Mouse (Mus musculus) heart, adult 2 months (tissue): ENCODE measurements around the gene Cxcr5. TPM values are rescaled to one million over a fixed set of nuclear protein-coding genes. Genes with fewer than 3 reads are reported as not detected.
A peak's percentile ranks its signal among the peaks of the same experiment; 100 is the strongest.

Source experiments
- DNase-seq, 2 experiments: peaks; one replicate each; pipeline ENCODE4 v3.0.0; 2021
- H3K27ac ChIP-seq: fragments of 200-600 bp; 2 replicates; pipeline ENCODE4 v1.8.1; 2022
- H3K27me3 ChIP-seq: fragments of 200-500 bp; 2 replicates; pipeline ENCODE4 v1.6.1; 2012; ENCODE audit warnings: mild to moderate bottlenecking, low read length, inconsistent platforms, mixed read lengths; ENCODE audit not compliant: control insufficient read depth, insufficient read depth
- H3K36me3 ChIP-seq: fragments of 200-500 bp; 2 replicates; pipeline ENCODE4 v1.6.1; 2012; ENCODE audit warnings: low read length, inconsistent platforms; ENCODE audit not compliant: control insufficient read depth, insufficient read depth
- H3K4me1 ChIP-seq: fragments of 200-500 bp; 2 replicates; pipeline ENCODE4 v1.6.1; 2011; ENCODE audit warnings: low read length; ENCODE audit not compliant: control insufficient read depth, insufficient read depth
- H3K4me3 ChIP-seq: fragments of 200-600 bp; 2 replicates; pipeline ENCODE4 v1.8.1; 2022
- H3K79me2 ChIP-seq: fragments of 200-500 bp; replicated peaks from 2 replicates; pipeline ENCODE4 v1.6.1; 2012; ENCODE audit warnings: mild to moderate bottlenecking, inconsistent platforms, low read length, moderate library complexity, mixed read lengths; ENCODE audit not compliant: control insufficient read depth, insufficient read depth
- H3K9ac ChIP-seq: fragments of 200-500 bp; 2 replicates; pipeline ENCODE4 v1.6.1; 2012; ENCODE audit warnings: low read depth, mild to moderate bottlenecking, control low read depth, inconsistent platforms, low read length, mixed read lengths
- CTCF ChIP-seq: fragments of 200-600 bp; IDR thresholded peaks from 2 replicates; pipeline ENCODE4 v1.8.1; 2022; ENCODE audit warnings: antibody characterized with exemption, mild to moderate bottlenecking, moderate library complexity
- EP300 ChIP-seq: fragments of 200-500 bp; IDR thresholded peaks from 2 replicates; pipeline ENCODE4 v1.6.1; 2011; ENCODE audit warnings: low read depth, low read length, control low read depth; ENCODE audit not compliant: insufficient read depth
- POLR2A ChIP-seq: fragments of 200-500 bp; IDR thresholded peaks from 2 replicates; pipeline ENCODE4 v1.6.1; 2011; ENCODE audit warnings: mild to moderate bottlenecking, low read depth, low read length, control low read depth; ENCODE audit not compliant: insufficient read depth
- WGBS: fragments of 180-500 bp; shearing (Covaris S2); methylation state at CpG from one replicate; pipeline ENCODE4 v1.1.7; 2018; 5-methylcytosine and 5-hydroxymethylcytosine counted together
- intact Hi-C: fragments of 180-260 bp; cut with DNase I; formaldehyde crosslinking; loops from one replicate; pipeline ENCODE4 v1.15.1; 2025
- polyA plus RNA-seq: library from polyadenylated mRNA; depleted of rRNA; stranded (reverse); fragments of >200 nt; gene quantifications from 2 replicates; pipeline ENCODE4 v1.2.3, GENCODE M21; 2012; rRNA removed
- total RNA-seq, 2 experiments: library from RNA; stranded (reverse); gene quantifications; 2 replicates each; pipeline ENCODE4 v1.2.3; 2021

Cxcr5 gene
- total and polyA plus RNA-seq, 3 experiments: 0.41 to 1.7 (median 0.42) TPM

GRCm38 (mm10) chr9:44473184-44473583 is 88.5 kb downstream of the Cxcr5 start:
- H3K9ac ChIP-seq: no peak overlapping the region
- TF ChIP-seq EP300 (no peak), POLR2A (no peak), CTCF (peak; percentile 41)
- peaks cover 4% of the 10 kb centered on the region for H3K4me1 ChIP-seq
- intact Hi-C loops: no loop called here
- 66% methylated on average over 3 of the region's 3 CpGs for WGBS
- H3K27me3 ChIP-seq: no peaks in the 10 kb centered on the region
- DNase-seq: no peak
- H3K79me2 ChIP-seq: no peaks in the 10 kb centered on the region
- no peak overlapping the region for H3K4me3 ChIP-seq
- H3K36me3 ChIP-seq: no peaks in the 10 kb centered on the region
- H3K27ac ChIP-seq: no peak overlapping the region; the same call in 1 of the 2 replicates

GRCm38 (mm10) chr9:44468800-44469199 is 92.9 kb downstream of the Cxcr5 start:
- H3K27me3 ChIP-seq: no peaks in the 10 kb centered on the region
- no peaks in the 10 kb centered on the region for H3K36me3 ChIP-seq
- no peaks in the 10 kb centered on the region for H3K79me2 ChIP-seq
- H3K27ac ChIP-seq: no peak overlapping the region
- no peak for DNase-seq
- WGBS: 58% methylated on average over 2 of the region's 2 CpGs
- no peak overlapping the region for H3K9ac ChIP-seq
- TF ChIP-seq CTCF (no peak), EP300 (no peak), POLR2A (no peak)
- no peaks in the 10 kb centered on the region for H3K4me1 ChIP-seq
- intact Hi-C loops: no loop called here
- no peak overlapping the region for H3K4me3 ChIP-seq

- Histone ChIP-seq H3K4me1 (no peaks in the 10 kb centered on the region), H3K27ac (no peak overlapping the region), H3K79me2 (no peaks in the 10 kb centered on the region), H3K4me3 (no peak overlapping the region), H3K36me3 (no peaks in the 10 kb centered on the region), H3K9ac (no peak overlapping the region), H3K27me3 (no peaks in the 10 kb centered on the region)
- 41% methylated on average over 7 of the region's 7 CpGs for WGBS
- intact Hi-C loops: no loop called here
- TF ChIP-seq POLR2A (no peak), CTCF (no peak), EP300 (no peak)
- no peak for DNase-seq
These were observed 93.5 kb downstream of the Cxcr5 start for GRCm38 (mm10) chr9:44468224-44468623.

- Histone ChIP-seq H3K27ac (no peak overlapping the region), H3K79me2 (no peaks in the 10 kb centered on the region), H3K9ac (no peak overlapping the region), H3K36me3 (no peaks in the 10 kb centered on the region), H3K27me3 (no peaks in the 10 kb centered on the region), H3K4me3 (no peak overlapping the region), H3K4me1 (no peaks in the 10 kb centered on the region)
- 71% methylated on average over 5 of the region's 5 CpGs for WGBS
- DNase-seq: peak in 1 of 2 experiments; percentile 33
- TF ChIP-seq EP300 (no peak), POLR2A (no peak), CTCF (no peak)
- intact Hi-C loops: no loop called here
These were observed 99.7 kb downstream of the Cxcr5 start for GRCm38 (mm10) chr9:44461950-44462349.

Other genes starting within 250 kb of the Cxcr5 start
- 10 to 100 TPM; 14.4 to 15.7 TPM for gene C2cd2l, start 241.6 kb downstream of the Cxcr5 start, total RNA-seq
- gene C2cd2l, start 241.6 kb downstream of the Cxcr5 start, polyA plus RNA-seq: 20.4 and 29.9 TPM in 2 replicates
- 10 to 100 TPM; 18.9 to 20.6 TPM for gene Dpagt1, start 235.9 kb downstream of the Cxcr5 start, total RNA-seq
- 34.3 and 51.3 TPM in 2 replicates for gene Dpagt1, start 235.9 kb downstream of the Cxcr5 start, polyA plus RNA-seq
- 10 to 100 TPM; 12.8 TPM for gene H2afx, start 227.2 kb downstream of the Cxcr5 start, total RNA-seq
- gene H2afx, start 227.2 kb downstream of the Cxcr5 start, polyA plus RNA-seq: 12.7 and 14.2 TPM in 2 replicates
- 10 to 100 TPM; 39.8 to 49.3 TPM for gene Hmbs, start 217.6 kb downstream of the Cxcr5 start, total RNA-seq
- 37.8 and 51.3 TPM in 2 replicates for gene Hmbs, start 217.6 kb downstream of the Cxcr5 start, polyA plus RNA-seq
- 10 to 100 TPM; 13.9 to 15.3 TPM for gene Vps11, start 200.2 kb downstream of the Cxcr5 start, total RNA-seq
- gene Vps11, start 200.2 kb downstream of the Cxcr5 start, polyA plus RNA-seq: 15.5 and 17.9 TPM in 2 replicates
- 10 to 100 TPM; 73.9 to 79.6 TPM for gene Hyou1, start 182.4 kb downstream of the Cxcr5 start, total RNA-seq
- 23.1 and 41.1 TPM in 2 replicates for gene Hyou1, start 182.4 kb downstream of the Cxcr5 start, polyA plus RNA-seq
- 10 to 100 TPM; 20.9 to 24.8 TPM for gene Slc37a4, start 165.0 kb downstream of the Cxcr5 start, total RNA-seq
- gene Slc37a4, start 165.0 kb downstream of the Cxcr5 start, polyA plus RNA-seq: 38.9 and 62.9 TPM in 2 replicates
- gene Rps25, start 154.7 kb downstream of the Cxcr5 start, total RNA-seq: 100 to 1,000 TPM; 735 to 889 TPM
- 162 and 268 TPM in 2 replicates for gene Rps25, start 154.7 kb downstream of the Cxcr5 start, polyA plus RNA-seq
- gene Trappc4, start 154.3 kb downstream of the Cxcr5 start, total RNA-seq: 10 to 100 TPM; 34.9 to 36.2 TPM
- gene Trappc4, start 154.3 kb downstream of the Cxcr5 start, polyA plus RNA-seq: 28.2 and 39.9 TPM in 2 replicates
- gene Ccdc84, start 143.3 kb downstream of the Cxcr5 start, total RNA-seq: 1 to 10 TPM; 5.5 to 5.7 TPM
- gene Ccdc84, start 143.3 kb downstream of the Cxcr5 start, polyA plus RNA-seq: 10.5 and 18.1 TPM in 2 replicates
- not detected for gene Foxr1, start 120.7 kb downstream of the Cxcr5 start, total RNA-seq
- gene Foxr1, start 120.7 kb downstream of the Cxcr5 start, polyA plus RNA-seq: not detected in 2 replicates
- not detected for gene Upk2, start 106.9 kb downstream of the Cxcr5 start, total RNA-seq
- 0.47 and 0.53 TPM in 2 replicates for gene Upk2, start 106.9 kb downstream of the Cxcr5 start, polyA plus RNA-seq
- gene Bcl9l, start 79.1 kb downstream of the Cxcr5 start, total RNA-seq: 10 to 100 TPM; 44.5 to 58.7 TPM
- gene Bcl9l, start 79.1 kb downstream of the Cxcr5 start, polyA plus RNA-seq: 15.3 and 21.5 TPM in 2 replicates
- gene Ddx6, start 43.0 kb upstream of the Cxcr5 start, total RNA-seq: 10 to 100 TPM; 75.6 to 88.4 TPM
- 14.3 and 26.7 TPM in 2 replicates for gene Ddx6, start 43.0 kb upstream of the Cxcr5 start, polyA plus RNA-seq
- not detected for gene Treh, start 111.4 kb upstream of the Cxcr5 start, total RNA-seq
- not detected in 2 replicates for gene Treh, start 111.4 kb upstream of the Cxcr5 start, polyA plus RNA-seq
- gene Phldb1, start 173.3 kb upstream of the Cxcr5 start, total RNA-seq: 100 to 1,000 TPM; 104 to 108 TPM
- gene Phldb1, start 173.3 kb upstream of the Cxcr5 start, polyA plus RNA-seq: 146 and 165 TPM in 2 replicates
- 10 to 100 TPM; 78.6 to 93.9 TPM for gene Arcn1, start 206.0 kb upstream of the Cxcr5 start, total RNA-seq
- 28.2 and 57.5 TPM in 2 replicates for gene Arcn1, start 206.0 kb upstream of the Cxcr5 start, polyA plus RNA-seq
- 10 to 100 TPM; 22.7 to 27.8 TPM for gene Ift46, start 206.0 kb upstream of the Cxcr5 start, total RNA-seq
- 28.3 and 36.1 TPM in 2 replicates for gene Ift46, start 206.0 kb upstream of the Cxcr5 start, polyA plus RNA-seq
- 10 to 100 TPM; 10.6 to 10.9 TPM for gene Tmem25, start 237.4 kb upstream of the Cxcr5 start, total RNA-seq
- gene Tmem25, start 237.4 kb upstream of the Cxcr5 start, polyA plus RNA-seq: 22.5 and 27.2 TPM in 2 replicates
- gene Ttc36, start 241.2 kb upstream of the Cxcr5 start, total RNA-seq: under 1 TPM; 0.96 to 0.97 TPM
- 0.53 and 1.3 TPM in 2 replicates for gene Ttc36, start 241.2 kb upstream of the Cxcr5 start, polyA plus RNA-seq